Mouse (Mus musculus) heart, adult 2 months (tissue): ENCODE measurements around the gene Tk1. TPM values are rescaled to one million over a fixed set of nuclear protein-coding genes. Genes with fewer than 3 reads are reported as not detected.

Experiments used
- DNase-seq, 2 experiments: peaks; one replicate each; pipeline ENCODE4 v3.0.0; 2021
- H3K27ac ChIP-seq: fragments of 200-600 bp; 2 replicates; pipeline ENCODE4 v1.8.1; 2022
- H3K27me3 ChIP-seq: fragments of 200-500 bp; 2 replicates; pipeline ENCODE4 v1.6.1; 2012; ENCODE audit warnings: mild to moderate bottlenecking, low read length, inconsistent platforms, mixed read lengths; ENCODE audit not compliant: control insufficient read depth, insufficient read depth
- H3K36me3 ChIP-seq: fragments of 200-500 bp; 2 replicates; pipeline ENCODE4 v1.6.1; 2012; ENCODE audit warnings: low read length, inconsistent platforms; ENCODE audit not compliant: control insufficient read depth, insufficient read depth
- H3K4me1 ChIP-seq: fragments of 200-500 bp; 2 replicates; pipeline ENCODE4 v1.6.1; 2011; ENCODE audit warnings: low read length; ENCODE audit not compliant: control insufficient read depth, insufficient read depth
- H3K4me3 ChIP-seq: fragments of 200-600 bp; 2 replicates; pipeline ENCODE4 v1.8.1; 2022
- H3K79me2 ChIP-seq: fragments of 200-500 bp; replicated peaks from 2 replicates; pipeline ENCODE4 v1.6.1; 2012; ENCODE audit warnings: mild to moderate bottlenecking, inconsistent platforms, low read length, moderate library complexity, mixed read lengths; ENCODE audit not compliant: control insufficient read depth, insufficient read depth
- H3K9ac ChIP-seq: fragments of 200-500 bp; 2 replicates; pipeline ENCODE4 v1.6.1; 2012; ENCODE audit warnings: low read depth, mild to moderate bottlenecking, control low read depth, inconsistent platforms, low read length, mixed read lengths
- CTCF ChIP-seq: fragments of 200-600 bp; IDR thresholded peaks from 2 replicates; pipeline ENCODE4 v1.8.1; 2022; ENCODE audit warnings: antibody characterized with exemption, mild to moderate bottlenecking, moderate library complexity
- EP300 ChIP-seq: fragments of 200-500 bp; IDR thresholded peaks from 2 replicates; pipeline ENCODE4 v1.6.1; 2011; ENCODE audit warnings: low read depth, low read length, control low read depth; ENCODE audit not compliant: insufficient read depth
- POLR2A ChIP-seq: fragments of 200-500 bp; IDR thresholded peaks from 2 replicates; pipeline ENCODE4 v1.6.1; 2011; ENCODE audit warnings: mild to moderate bottlenecking, low read depth, low read length, control low read depth; ENCODE audit not compliant: insufficient read depth
- WGBS: fragments of 180-500 bp; shearing (Covaris S2); methylation state at CpG from one replicate; pipeline ENCODE4 v1.1.7; 2018; 5-methylcytosine and 5-hydroxymethylcytosine counted together
- intact Hi-C: fragments of 180-260 bp; cut with DNase I; formaldehyde crosslinking; loops from one replicate; pipeline ENCODE4 v1.15.1; 2025
- polyA plus RNA-seq: library from polyadenylated mRNA; depleted of rRNA; stranded (reverse); fragments of >200 nt; gene quantifications from 2 replicates; pipeline ENCODE4 v1.2.3, GENCODE M21; 2012
- total RNA-seq, 2 experiments: library from RNA; stranded (reverse); gene quantifications; 2 replicates each; pipeline ENCODE4 v1.2.3; 2021

Gene Tk1
- total and polyA plus RNA-seq, 3 experiments, result 1.9 to 3.0 (median 2.0) TPM

DNA sequence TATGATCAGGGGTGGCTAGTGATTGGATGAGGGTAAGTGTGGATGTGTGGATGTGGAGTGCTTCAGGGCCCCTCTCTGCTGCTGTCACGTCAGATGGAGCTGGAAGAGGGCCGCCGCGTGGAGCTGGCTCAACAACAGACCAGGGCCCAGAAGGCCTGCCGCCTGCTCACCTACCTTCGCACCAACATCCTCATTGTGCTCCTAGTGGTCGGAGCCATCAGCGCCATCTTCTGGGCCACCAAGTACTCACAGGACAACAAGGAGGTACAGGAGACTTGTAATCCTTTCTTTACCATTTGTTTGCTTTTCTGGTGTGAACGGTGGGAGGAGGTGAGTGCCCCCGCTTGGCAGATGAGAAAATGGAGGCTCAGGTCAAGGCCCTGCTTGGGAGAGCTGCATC, 39.6 kb downstream of the Tk1 start:
- no peak overlapping the region for H3K4me3 ChIP-seq
- intact Hi-C loops, result loop anchor here (1.0 to 5.0 kb wide), 2 partner anchors 34 to 77 kb away; no protein-coding TSS in a partner anchor
- H3K27me3 ChIP-seq, result no peaks in the 10 kb centered on the region
- 19% methylated on average over 10 of the region's 10 CpGs for WGBS
- H3K4me1 ChIP-seq, result peaks cover 1% of the 10 kb centered on the region; the same call in 1 of the 2 replicates
- H3K79me2 ChIP-seq, result no peaks in the 10 kb centered on the region
- H3K36me3 ChIP-seq, result no peaks in the 10 kb centered on the region
- DNase-seq, result peak; percentile 68 to 69
- no peak overlapping the region for H3K9ac ChIP-seq
- no peak overlapping the region for H3K27ac ChIP-seq
- peak; percentile 59; the same call in 1 of the 2 replicates for TF ChIP-seq EP300
- peak; percentile 84 for TF ChIP-seq CTCF
- TF ChIP-seq POLR2A, result no peak

DNA sequence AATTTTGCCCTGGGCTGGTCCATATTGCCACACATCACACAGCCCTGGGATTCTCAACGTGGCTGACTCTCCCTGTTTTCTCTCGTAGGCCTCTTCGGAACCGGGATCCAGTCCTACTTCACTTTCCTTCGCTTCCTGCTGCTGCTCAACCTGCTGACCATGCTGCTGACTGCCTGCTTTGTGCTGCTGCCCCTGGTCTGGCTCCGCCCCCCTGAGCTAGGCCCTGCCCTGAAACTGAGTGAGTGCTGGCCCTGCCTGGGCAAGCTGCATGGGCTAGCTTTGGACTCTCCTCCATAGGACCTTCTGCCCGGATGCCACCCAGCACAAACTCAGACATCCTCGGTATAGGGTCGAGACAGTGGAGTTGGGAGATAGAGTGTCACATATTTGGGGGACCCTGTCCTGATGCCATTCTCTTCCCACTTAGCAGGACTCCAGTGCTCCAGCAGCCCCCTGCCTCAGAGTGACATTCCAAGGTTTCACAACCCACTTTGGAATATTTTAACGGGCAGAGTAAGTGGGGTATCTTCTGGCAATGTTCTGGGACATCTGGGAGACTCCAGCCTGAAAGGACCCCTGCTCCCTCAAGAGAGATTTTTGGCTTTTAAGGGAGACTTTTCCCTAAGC, 42.1 kb downstream of the Tk1 start:
- H3K36me3 ChIP-seq, result no peaks in the 10 kb centered on the region
- peak; percentile 59 to 62 for DNase-seq
- intact Hi-C loops, result loop anchor here (2.0 kb wide), 1 partner anchor 41 kb away; the partner anchor contains the start of gene Afmid
- TF ChIP-seq POLR2A (0 out of 2 replicates have a peak, but pooled peaks have one; percentile 17), EP300 (no peak), CTCF (no peak)
- H3K9ac ChIP-seq, result peak overlapping the region; percentile 52; the same call in 1 of the 2 replicates
- no peaks in the 10 kb centered on the region for H3K27me3 ChIP-seq
- H3K4me1 ChIP-seq, result peaks cover 4% of the 10 kb centered on the region; the same call in 1 of the 2 replicates
- peak overlapping the region; percentile 96 for H3K27ac ChIP-seq
- 54% methylated on average over 10 of the region's 10 CpGs for WGBS
- H3K79me2 ChIP-seq, result no peaks in the 10 kb centered on the region
- H3K4me3 ChIP-seq, result peak overlapping the region; percentile 52

DNA sequence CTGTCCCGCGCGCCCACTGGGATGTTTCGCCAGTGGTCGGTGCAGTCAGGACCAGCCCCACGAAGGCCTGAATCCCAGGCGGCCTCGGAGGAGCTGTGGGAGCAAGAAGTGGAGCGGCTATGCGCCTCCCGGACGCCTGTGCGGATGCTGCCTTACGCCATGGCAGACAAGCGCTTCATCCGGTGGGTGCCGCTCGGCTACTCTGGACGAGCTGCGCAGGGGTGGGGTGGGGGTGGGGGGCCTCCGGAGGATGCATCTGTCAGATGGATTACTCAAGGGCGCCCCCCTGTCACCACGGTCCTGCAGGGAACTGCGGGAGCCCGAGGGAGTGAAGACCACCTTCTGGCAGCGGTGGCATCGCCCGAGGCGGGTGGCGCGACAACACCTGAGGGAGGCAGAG, 42.8 kb downstream of the Tk1 start:
- Histone ChIP-seq H3K4me1 (peaks cover 6% of the 10 kb centered on the region; the same call in 1 of the 2 replicates), H3K36me3 (no peaks in the 10 kb centered on the region), H3K27ac (peak overlapping the region; percentile 96), H3K9ac (peak overlapping the region; percentile 85), H3K27me3 (no peaks in the 10 kb centered on the region), H3K79me2 (no peaks in the 10 kb centered on the region), H3K4me3 (peak overlapping the region; percentile 52)
- 12% methylated on average over 31 of the region's 31 CpGs for WGBS
- peak; percentile 58; the same call in 1 of the 2 replicates for TF ChIP-seq POLR2A
- TF ChIP-seq CTCF, result peak; percentile 89
- no peak for TF ChIP-seq EP300
- intact Hi-C loops, result loop anchor here (2.0 kb wide), 1 partner anchor 42 kb away; the partner anchor contains the start of gene Afmid
- DNase-seq, result peak; percentile 72 to 74

GRCm38 (mm10) chr11:117782705-117783034, 43.2 kb downstream of the Tk1 start:
- H3K27me3 ChIP-seq, result no peaks in the 10 kb centered on the region
- intact Hi-C loops, result loop anchor here (2.0 kb wide), 1 partner anchor 42 kb away; the partner anchor contains the start of gene Afmid
- H3K9ac ChIP-seq, result peak overlapping the region; percentile 85
- H3K4me1 ChIP-seq, result peaks cover 6% of the 10 kb centered on the region; the same call in 1 of the 2 replicates
- no peaks in the 10 kb centered on the region for H3K79me2 ChIP-seq
- WGBS, result 47% methylated on average over 9 of the region's 9 CpGs
- H3K27ac ChIP-seq, result peak overlapping the region; percentile 96
- TF ChIP-seq EP300, result no peak
- TF ChIP-seq POLR2A, result no peak
- no peak for TF ChIP-seq CTCF
- DNase-seq, result no peak
- H3K36me3 ChIP-seq, result no peaks in the 10 kb centered on the region
- H3K4me3 ChIP-seq, result peak overlapping the region; percentile 52

DNA sequence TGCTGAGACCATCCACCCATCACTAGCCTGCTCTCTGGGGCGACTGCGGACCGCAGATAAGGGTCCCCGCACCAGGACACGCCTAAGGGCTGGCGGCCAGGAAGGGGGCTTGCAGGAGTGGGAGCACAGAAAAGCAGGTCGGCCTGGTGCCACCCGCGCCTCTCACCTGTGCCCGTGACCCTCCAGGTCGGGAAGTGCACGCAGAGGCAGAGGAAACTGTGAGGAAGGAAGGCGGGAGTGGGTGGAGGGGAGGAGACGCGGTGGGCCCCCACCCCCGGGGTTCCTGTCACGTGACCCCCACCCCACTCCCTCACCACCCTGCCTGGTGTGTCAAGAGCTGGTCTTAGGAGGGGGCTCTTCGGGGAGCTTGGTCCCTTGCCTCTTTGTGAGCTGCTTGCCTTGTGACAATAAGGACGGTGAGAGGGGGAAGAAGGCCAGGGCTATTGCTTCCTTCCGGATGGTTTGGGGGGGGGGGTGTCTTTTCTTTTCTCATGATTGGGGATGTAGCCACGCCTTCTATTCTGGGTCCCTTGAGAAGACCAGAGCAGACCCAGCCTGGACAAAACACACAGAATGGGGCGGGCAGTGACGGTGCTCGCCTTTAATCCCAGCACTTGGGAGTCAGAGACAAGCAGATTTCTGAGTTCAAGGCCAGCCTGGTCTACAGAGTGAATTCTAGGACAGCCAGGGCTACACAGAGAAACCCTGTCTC, 43.7 kb downstream of the Tk1 start, which contains the start of the genes Tmc8 and Tmc6:
Tmc8 (plus strand) TSS at position 84 of the 712 bp plus-strand sequence.
Tmc6 (minus strand) TSS at position 206 of the 712 bp plus-strand sequence.
- Histone ChIP-seq H3K27ac (peak within 1 kb of the TSS; percentile 96), H3K79me2 (no peaks in the 10 kb centered on the region), H3K4me1 (peaks cover 6% of the 10 kb centered on the region; the same call in 1 of the 2 replicates), H3K4me3 (peak within 1 kb of the TSS; percentile 52), H3K36me3 (no peaks in the 10 kb centered on the region), H3K9ac (peak within 1 kb of the TSS; percentile 85), H3K27me3 (no peaks in the 10 kb centered on the region)
- peak; percentile 73 to 83 for DNase-seq
- intact Hi-C loops, result loop anchor here (2.0 kb wide), 1 partner anchor 43 kb away; the partner anchor contains the start of gene Afmid
- TF ChIP-seq POLR2A (peak; percentile 46; the same call in 1 of the 2 replicates), CTCF (no peak), EP300 (no peak)
- 22% methylated on average over 24 of the region's 24 CpGs for WGBS
